Mouse (Mus musculus) stomach, postnatal 0 days (tissue): Measurements from ENCODE around the gene Maob. TPM values are rescaled to one million over a fixed set of nuclear protein-coding genes. Genes with fewer than 3 reads are reported as not detected.
A peak's percentile ranks its signal among the peaks of the same experiment; 100 is the strongest.

Source experiments
- ATAC-seq: fragments of 200-750 bp; cut with Nextera tagmentation; 2 replicates; pipeline ENCODE4 v1.8.0; 2017; ENCODE audit not compliant: low FRiP score, low TSS enrichment
- DNase-seq: peaks from one replicate; pipeline ENCODE4 v3.0.0-alpha.2; 2016; ENCODE audit warnings: low spot score
- H3K27ac ChIP-seq: fragments of 300-500 bp; sonication (generic); replicated peaks from 2 replicates; pipeline ENCODE4 v1.5.1; 2014; ENCODE audit warnings: mild to moderate bottlenecking, control low read depth
- H3K27me3 ChIP-seq: fragments of 300-500 bp; sonication (generic); 2 replicates; pipeline ENCODE4 v1.6.1; 2014; ENCODE audit warnings: low read length; ENCODE audit not compliant: control insufficient read depth, insufficient read depth
- H3K36me3 ChIP-seq: fragments of 300-500 bp; sonication (generic); 2 replicates; pipeline ENCODE4 v1.6.1; 2014; ENCODE audit warnings: low read length, mixed read lengths; ENCODE audit not compliant: control insufficient read depth, insufficient read depth
- H3K4me1 ChIP-seq: fragments of 300-500 bp; sonication (generic); replicated peaks from 2 replicates; pipeline ENCODE4 v1.6.1; 2014; ENCODE audit warnings: antibody characterized with exemption; ENCODE audit not compliant: control insufficient read depth, insufficient read depth
- H3K4me2 ChIP-seq: fragments of 300-500 bp; sonication (generic); replicated peaks from 2 replicates; pipeline ENCODE4 v1.6.1; 2014; ENCODE audit warnings: low read depth, mild to moderate bottlenecking, control low read depth, moderate library complexity
- H3K4me3 ChIP-seq: fragments of 300-500 bp; sonication (generic); 2 replicates; pipeline ENCODE4 v1.5.1; 2014; ENCODE audit warnings: low read depth, low read length, control low read depth
- H3K9ac ChIP-seq: fragments of 300-500 bp; sonication (generic); 2 replicates; pipeline ENCODE4 v1.6.1; 2014; ENCODE audit warnings: mild to moderate bottlenecking, low read length, control low read depth, mixed read lengths
- H3K9me3 ChIP-seq: fragments of 300-500 bp; sonication (generic); 2 replicates; pipeline ENCODE4 v1.6.1; 2016; ENCODE audit warnings: low read length; ENCODE audit not compliant: control insufficient read depth
- CTCF ChIP-seq: IDR thresholded peaks from 2 replicates; pipeline ENCODE4 v1.5.1; 2016; ENCODE audit warnings: antibody characterized with exemption, low read depth, mild to moderate bottlenecking, moderate library complexity
- EP300 ChIP-seq: optimal IDR thresholded peaks from 2 replicates; pipeline ENCODE3; 2016; ENCODE audit warnings: antibody characterized with exemption
- WGBS: fragments of 180-500 bp; shearing (Covaris S2); extraction: QIAGEN DNeasy Blood & Tissue Kit; methylation state at CpG from one replicate; pipeline ENCODE4 v1.1.7; 2014; 5-methylcytosine and 5-hydroxymethylcytosine counted together
- polyA plus RNA-seq: library from polyadenylated mRNA; unstranded; fragments of >200 nt; fragmentation: Nextera tagmentation; extraction: Ambion mirVana; gene quantifications from 2 replicates; pipeline ENCODE4 v1.2.1, GENCODE M21; 2015

Gene Maob
- polyA plus RNA-seq, 1 experiment from 2014 or later: 17.0 TPM

- H3K9ac ChIP-seq: no peak overlapping the region
- WGBS: 61% methylated on average over 1 of the region's 1 CpGs
- no peaks in the 10 kb centered on the region for H3K4me1 ChIP-seq
- no peak overlapping the region for H3K27ac ChIP-seq
- ATAC-seq (no peak), DNase-seq (no peak)
- H3K4me3 ChIP-seq: no peak overlapping the region
- no peak overlapping the region for H3K4me2 ChIP-seq
- no peaks in the 10 kb centered on the region for H3K27me3 ChIP-seq
- TF ChIP-seq CTCF (no peak), EP300 (no peak)
- H3K36me3 ChIP-seq: no peaks in the 10 kb centered on the region
- no peaks in the 10 kb centered on the region for H3K9me3 ChIP-seq
These were observed 8.9 kb upstream of the Maob start for GRCm38 (mm10) chrX:16826028-16826427.

DNA sequence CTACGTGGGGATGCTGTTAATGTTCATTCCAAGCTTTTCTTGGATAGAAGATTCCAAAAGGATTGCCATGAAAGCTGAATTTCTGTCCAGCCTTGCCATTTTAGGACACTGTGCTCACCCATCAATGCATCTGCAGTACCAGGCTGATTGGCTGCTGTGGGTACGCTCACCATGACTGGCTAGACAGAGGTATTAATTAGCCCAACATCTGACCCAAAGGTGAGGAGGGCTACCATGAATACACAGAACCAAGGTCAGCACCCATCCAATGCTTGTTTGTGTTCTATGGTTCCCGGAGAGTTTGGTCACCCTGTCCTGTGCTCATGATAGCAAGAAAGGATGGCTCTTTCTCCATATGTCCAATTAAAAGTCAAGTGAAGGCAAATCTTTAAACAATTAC is 1.2 kb downstream of the Maob start:
- Histone ChIP-seq H3K4me2 (no peak overlapping the region), H3K9me3 (no peaks in the 10 kb centered on the region), H3K9ac (no peak overlapping the region), H3K27ac (no peak overlapping the region), H3K36me3 (no peaks in the 10 kb centered on the region), H3K27me3 (no peaks in the 10 kb centered on the region), H3K4me3 (no peak overlapping the region), H3K4me1 (no peaks in the 10 kb centered on the region)
- no peak for ATAC-seq
- WGBS: 87% methylated on average over 3 of the region's 3 CpGs
- no peak for TF ChIP-seq EP300
- TF ChIP-seq CTCF: no peak
- DNase-seq: no peak

- Histone ChIP-seq H3K9ac (no peak overlapping the region), H3K4me2 (no peak overlapping the region), H3K27ac (no peak overlapping the region), H3K4me1 (no peaks in the 10 kb centered on the region), H3K36me3 (no peaks in the 10 kb centered on the region), H3K4me3 (no peak overlapping the region), H3K9me3 (no peaks in the 10 kb centered on the region), H3K27me3 (no peaks in the 10 kb centered on the region)
- DNase-seq (no peak), ATAC-seq (no peak)
- TF ChIP-seq CTCF (no peak), EP300 (no peak)
- WGBS: 50% methylated on average over 3 of the region's 3 CpGs
These were observed 5.1 kb downstream of the Maob start for GRCm38 (mm10) chrX:16812080-16812479.

GRCm38 (mm10) chrX:16767453-16767852 is 49.7 kb downstream of the Maob start:
- DNase-seq (no peak), ATAC-seq (no peak)
- no peak overlapping the region for H3K4me3 ChIP-seq
- no peaks in the 10 kb centered on the region for H3K9me3 ChIP-seq
- H3K4me2 ChIP-seq: no peak overlapping the region
- no peak for TF ChIP-seq EP300
- H3K36me3 ChIP-seq: no peaks in the 10 kb centered on the region
- H3K27me3 ChIP-seq: no peaks in the 10 kb centered on the region
- H3K4me1 ChIP-seq: no peaks in the 10 kb centered on the region
- no peak overlapping the region for H3K27ac ChIP-seq
- 53% methylated on average over 1 of the region's 1 CpGs for WGBS
- H3K9ac ChIP-seq: no peak overlapping the region

- Histone ChIP-seq H3K4me2 (no peak overlapping the region), H3K4me1 (no peaks in the 10 kb centered on the region), H3K36me3 (no peaks in the 10 kb centered on the region), H3K4me3 (no peak overlapping the region), H3K27ac (no peak overlapping the region), H3K9me3 (no peaks in the 10 kb centered on the region), H3K27me3 (no peaks in the 10 kb centered on the region), H3K9ac (no peak overlapping the region)
- DNase-seq (peak; percentile 16), ATAC-seq (no peak)
- TF ChIP-seq CTCF (peak; percentile 69), EP300 (no peak)
- WGBS: 61% methylated on average over 4 of the region's 4 CpGs
These were observed 51.0 kb downstream of the Maob start for GRCm38 (mm10) chrX:16766156-16766555.

DNA sequence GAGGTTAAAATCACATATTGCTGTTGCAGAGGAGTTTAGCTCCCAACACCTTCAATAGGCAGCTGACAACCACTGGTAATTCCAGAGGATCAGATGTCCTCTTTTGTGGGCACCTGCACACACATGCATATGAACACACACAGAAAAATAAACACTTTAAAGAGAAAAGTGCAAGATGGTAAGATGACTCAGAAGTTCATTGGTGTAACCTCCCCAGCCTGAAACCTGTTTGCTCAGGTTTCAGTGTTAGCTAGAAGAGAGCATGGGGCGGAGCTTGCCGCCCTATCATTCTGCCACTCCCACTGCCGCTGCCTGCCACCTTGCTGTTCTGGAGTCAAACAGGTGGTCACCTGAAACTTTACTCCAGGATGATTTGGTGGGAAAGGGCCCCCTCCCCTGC is 55.7 kb downstream of the Maob start:
- H3K9ac ChIP-seq: no peak overlapping the region
- no peak overlapping the region for H3K27ac ChIP-seq
- 30% methylated on average over 3 of the region's 3 CpGs for WGBS
- H3K27me3 ChIP-seq: no peaks in the 10 kb centered on the region
- no peaks in the 10 kb centered on the region for H3K4me1 ChIP-seq
- peak; percentile 45 for DNase-seq
- no peaks in the 10 kb centered on the region for H3K36me3 ChIP-seq
- H3K4me3 ChIP-seq: no peak overlapping the region
- no peak overlapping the region for H3K4me2 ChIP-seq
- no peak for TF ChIP-seq CTCF
- no peak for TF ChIP-seq EP300
- no peaks in the 10 kb centered on the region for H3K9me3 ChIP-seq
- ATAC-seq: peak; percentile 80; the same call in 1 of the 2 replicates
